Mouse (Mus musculus) ES-E14 (cell line): ENCODE measurements around the gene Fam205a1. TPM values are rescaled to one million over a fixed set of nuclear protein-coding genes. Genes with fewer than 3 reads are reported as not detected.
"Not testable (repeated sequence)": the region's sequence is repeated elsewhere in the genome, so short reads cannot be mapped to it uniquely, and the experiment has no call there.

Source experiments
- DNase-seq: peaks from one replicate; pipeline ENCODE4 v3.0.0-alpha.2; 2013; ENCODE audit warnings: low read depth, low spot score
- H3K27ac ChIP-seq: 2 replicates; pipeline ENCODE4 v1.5.1; 2012; ENCODE audit warnings: low read depth, mild to moderate bottlenecking, low read length, moderate library complexity, mixed read lengths; ENCODE audit not compliant: poor library complexity, insufficient read depth, severe bottlenecking
- H3K36me3 ChIP-seq: 2 replicates; pipeline ENCODE4 v1.6.1; 2012; ENCODE audit warnings: mild to moderate bottlenecking, low read length, moderate library complexity, mixed read lengths; ENCODE audit not compliant: control insufficient read depth, poor library complexity, insufficient read depth, severe bottlenecking
- H3K4me1 ChIP-seq, 2 experiments: fragments of 150-350 bp in 1 of 2; sonication (generic) in 1 of 2; 2 replicates each; pipeline ENCODE4 v1.6.1; 2012; ENCODE audit warnings: low read length in 2 of 2, mild to moderate bottlenecking in 1 of 2, mixed read lengths in 1 of 2; ENCODE audit not compliant: control insufficient read depth in 2 of 2, insufficient read depth in 2 of 2, poor library complexity in 1 of 2
- H3K4me3 ChIP-seq, 2 experiments: fragments of 150-350 bp in 1 of 2; sonication (generic) in 1 of 2; 2 replicates each; pipeline ENCODE4 v1.5.1; 2012; ENCODE audit warnings: low read length in 2 of 2, low read depth in 1 of 2, mild to moderate bottlenecking in 1 of 2, mixed read lengths in 1 of 2; ENCODE audit not compliant: insufficient read depth in 1 of 2, poor library complexity in 1 of 2, severe bottlenecking in 1 of 2
- H3K9ac ChIP-seq: 2 replicates; pipeline ENCODE4 v1.6.1; 2012; ENCODE audit warnings: low read depth, mild to moderate bottlenecking, low read length, mixed read lengths; ENCODE audit not compliant: poor library complexity, insufficient read depth, severe bottlenecking
- H3K9me3 ChIP-seq: fragments of 150-350 bp; sonication (generic); 2 replicates; pipeline ENCODE4 v1.6.1; 2012; ENCODE audit warnings: low read depth, mild to moderate bottlenecking, low read length; ENCODE audit not compliant: control insufficient read depth, insufficient read depth
- CHD2 ChIP-seq: IDR thresholded peaks from 2 replicates; pipeline ENCODE4 v1.6.1; 2014; ENCODE audit warnings: mild to moderate bottlenecking, low read depth, low read length, inconsistent platforms
- HCFC1 ChIP-seq: IDR thresholded peaks from 2 replicates; pipeline ENCODE4 v1.6.1; 2012; ENCODE audit warnings: low read length, inconsistent platforms, borderline replicate concordance; ENCODE audit not compliant: insufficient read depth
- MAFK ChIP-seq: IDR thresholded peaks from 2 replicates; pipeline ENCODE4 v1.6.1; 2014; ENCODE audit warnings: mild to moderate bottlenecking, low read depth, low read length, inconsistent platforms; ENCODE audit not compliant: insufficient read depth
- ZC3H11A ChIP-seq: IDR thresholded peaks from 2 replicates; pipeline ENCODE4 v1.6.1; 2012; ENCODE audit warnings: low read depth, mild to moderate bottlenecking, inconsistent platforms, low read length, borderline replicate concordance
- ZNF384 ChIP-seq: IDR thresholded peaks from 2 replicates; pipeline ENCODE4 v1.6.1; 2012; ENCODE audit warnings: low read depth, low read length, inconsistent platforms
- in situ Hi-C, 2 experiments: fragments of 600-800 bp; cut with MboI; formaldehyde crosslinking; loops; one replicate each; pipeline ENCODE4 v1.15.1; 2025; ENCODE audit warnings: low sequenced_read_pairs in 2 of 2, inconsistent platforms in 1 of 2; ENCODE audit not compliant: unreplicated experiment in 2 of 2
- total RNA-seq: library from RNA; depleted of rRNA; stranded (reverse); fragments of 300-350 nt; gene quantifications from 2 replicates; pipeline ENCODE4 v1.2.3, GENCODE M21; 2012

Fam205a1 gene
- total RNA-seq, 1 experiment, result 0.04 TPM

DNA sequence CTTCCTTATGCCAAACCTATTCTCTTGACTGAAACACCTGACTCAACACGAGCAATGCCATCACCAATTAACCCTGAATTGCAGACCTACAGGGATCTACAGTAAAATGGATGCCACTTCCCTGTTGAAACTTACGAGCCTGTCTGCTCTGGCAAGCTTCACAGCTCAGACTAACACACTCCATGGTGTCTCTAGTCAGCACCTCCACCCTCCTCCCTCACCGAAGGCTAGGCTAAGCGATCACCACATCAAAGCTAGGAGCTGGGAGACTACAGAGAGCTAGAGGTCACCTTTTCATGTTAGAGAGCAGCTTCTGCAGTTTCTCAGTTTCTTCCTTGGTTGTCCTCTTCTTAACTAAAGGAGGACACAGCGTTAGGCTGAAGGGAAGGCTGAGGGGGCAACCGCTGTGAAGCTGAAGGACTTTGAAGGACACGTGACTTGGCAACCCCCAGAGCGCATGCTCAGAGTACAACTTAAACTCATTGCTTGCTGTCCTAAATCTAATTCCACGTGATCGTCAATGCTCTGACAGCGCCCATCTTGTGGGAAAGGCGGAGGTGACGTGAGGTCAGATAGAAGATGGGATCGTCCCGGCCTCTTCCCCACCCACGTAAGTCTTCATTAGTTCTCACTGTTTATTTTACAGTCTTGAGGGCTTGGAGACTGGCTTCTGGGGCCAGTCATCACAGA lies 19.2 kb upstream of the Fam205a1 start:
- peaks cover 0 to 2% of the 10 kb centered on the region in 2 experiments; a peak in 1 of 4 replicates for H3K4me1 ChIP-seq
- DNase-seq, result no peak
- H3K36me3 ChIP-seq, result no peaks in the 10 kb centered on the region
- TF ChIP-seq HCFC1 (no peak), MAFK (no peak), ZC3H11A (no peak), CHD2 (no peak), ZNF384 (no peak)
- in situ Hi-C loops, result no loop called here
- H3K27ac ChIP-seq, result no peak overlapping the region
- no peak overlapping the region for H3K9ac ChIP-seq
- no peak overlapping the region for H3K4me3 ChIP-seq
- H3K9me3 ChIP-seq, result no peaks in the 10 kb centered on the region

DNA sequence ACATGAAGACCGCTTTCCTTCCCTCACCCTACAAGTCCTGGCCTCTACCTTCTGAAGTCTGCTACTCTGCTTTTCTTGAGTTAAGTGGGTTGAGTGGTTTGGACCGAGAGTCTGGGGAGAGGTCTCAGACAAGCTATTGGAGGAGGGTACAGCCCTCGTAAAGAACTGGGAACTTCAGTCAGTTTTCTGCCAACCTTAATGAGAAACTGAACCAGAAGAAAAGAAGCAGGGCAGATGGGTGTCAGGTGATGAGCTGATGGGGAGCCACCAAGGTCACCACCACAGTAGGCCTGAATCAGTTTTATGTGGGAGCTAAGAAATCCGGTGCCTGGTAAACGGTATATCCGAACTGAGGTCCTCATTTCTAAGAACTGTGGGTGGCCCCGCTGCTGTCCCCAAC lies 18.5 kb upstream of the Fam205a1 start:
- TF ChIP-seq MAFK (no peak), ZNF384 (no peak), ZC3H11A (no peak), HCFC1 (no peak), CHD2 (no peak)
- DNase-seq, result no peak
- no peaks in the 10 kb centered on the region for H3K9me3 ChIP-seq
- H3K27ac ChIP-seq, result no peak overlapping the region
- H3K36me3 ChIP-seq, result no peaks in the 10 kb centered on the region
- in situ Hi-C loops, result no loop called here
- H3K9ac ChIP-seq, result no peak overlapping the region
- H3K4me1 ChIP-seq, result peaks cover 0 to 2% of the 10 kb centered on the region in 2 experiments; a peak in 1 of 4 replicates
- no peak overlapping the region for H3K4me3 ChIP-seq

DNA sequence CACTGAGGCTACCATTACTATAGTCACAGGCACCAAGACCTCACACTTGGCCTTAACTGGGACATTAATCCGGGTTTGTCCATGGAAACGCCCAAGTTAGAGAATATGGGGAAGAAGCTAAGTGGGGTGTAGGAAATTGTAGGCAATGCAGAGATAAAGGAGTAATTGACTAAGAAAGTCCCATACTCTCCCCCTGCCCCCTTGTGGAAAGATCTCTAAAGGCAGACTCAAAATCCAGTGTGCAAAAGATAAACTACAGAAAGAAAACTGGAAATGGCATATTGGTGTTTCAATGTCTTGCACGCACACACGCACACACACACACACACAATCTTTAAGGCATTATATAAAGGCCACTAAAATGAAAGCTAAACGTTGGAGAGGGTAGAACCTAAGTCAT lies 17.1 kb upstream of the Fam205a1 start:
- Histone ChIP-seq H3K27ac (no peak overlapping the region), H3K9ac (no peak overlapping the region), H3K4me3 (no peak overlapping the region), H3K4me1 (peaks cover 2 to 3% of the 10 kb centered on the region in 2 experiments; a peak in 1 of 4 replicates), H3K9me3 (no peaks in the 10 kb centered on the region), H3K36me3 (no peaks in the 10 kb centered on the region)
- TF ChIP-seq ZC3H11A (no peak), MAFK (no peak)
- DNase-seq, result no peak
- in situ Hi-C loops, result no loop called here

DNA sequence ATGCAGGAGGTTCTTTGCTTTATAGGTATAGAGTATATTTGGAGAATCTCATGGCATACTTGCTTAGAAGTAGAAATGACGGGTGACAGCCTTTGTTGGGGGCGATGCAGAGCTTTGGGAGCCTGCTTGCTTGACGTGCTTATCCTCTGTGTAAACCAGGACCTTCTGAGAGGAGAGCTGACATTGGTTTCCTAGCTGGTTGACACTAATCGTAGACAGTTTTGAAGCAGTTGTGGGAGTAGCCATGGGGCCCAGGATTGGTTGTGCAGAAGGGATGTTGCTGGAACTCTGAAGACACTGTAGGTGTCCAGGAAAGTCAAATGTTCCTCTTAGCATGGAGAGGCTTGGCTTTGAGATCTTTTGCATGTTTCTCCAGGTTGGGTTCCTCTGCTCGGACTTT lies 14.5 kb upstream of the Fam205a1 start:
- Histone ChIP-seq H3K36me3 (no peaks in the 10 kb centered on the region), H3K4me1 (peaks cover 2 to 3% of the 10 kb centered on the region in 2 experiments; a peak in 1 of 4 replicates), H3K27ac (no peak overlapping the region), H3K9ac (no peak overlapping the region), H3K4me3 (no peak overlapping the region), H3K9me3 (no peaks in the 10 kb centered on the region)
- TF ChIP-seq ZC3H11A (no peak), HCFC1 (no peak), MAFK (no peak), ZNF384 (no peak), CHD2 (no peak)
- in situ Hi-C loops, result no loop called here
- no peak for DNase-seq

DNA sequence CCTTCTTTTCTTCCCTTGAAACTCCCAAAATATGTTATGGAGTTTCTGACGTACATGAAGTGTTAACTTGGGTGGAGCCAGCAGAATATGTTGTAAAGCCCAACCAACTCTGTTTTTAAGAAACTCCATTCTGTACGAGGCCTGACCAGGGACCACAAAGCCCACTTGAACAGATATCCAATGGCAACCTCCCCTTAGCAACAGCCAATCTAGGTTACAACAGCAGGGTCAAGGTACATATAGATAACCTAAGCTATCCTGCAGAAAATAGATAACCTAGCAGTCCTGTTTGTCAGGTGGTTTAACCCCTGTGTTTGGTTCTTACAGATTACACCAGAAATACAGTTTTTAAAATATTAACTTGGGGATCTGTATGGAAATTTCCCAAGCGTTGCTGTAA lies 13.7 kb upstream of the Fam205a1 start:
- H3K9me3 ChIP-seq, result no peaks in the 10 kb centered on the region
- no peak overlapping the region for H3K4me3 ChIP-seq
- peaks cover 0 to 3% of the 10 kb centered on the region in 2 experiments; a peak in 1 of 4 replicates for H3K4me1 ChIP-seq
- DNase-seq, result no peak
- no peak overlapping the region for H3K9ac ChIP-seq
- no peak for TF ChIP-seq CHD2
- H3K27ac ChIP-seq, result no peak overlapping the region
- no peaks in the 10 kb centered on the region for H3K36me3 ChIP-seq
- in situ Hi-C loops, result no loop called here

DNA sequence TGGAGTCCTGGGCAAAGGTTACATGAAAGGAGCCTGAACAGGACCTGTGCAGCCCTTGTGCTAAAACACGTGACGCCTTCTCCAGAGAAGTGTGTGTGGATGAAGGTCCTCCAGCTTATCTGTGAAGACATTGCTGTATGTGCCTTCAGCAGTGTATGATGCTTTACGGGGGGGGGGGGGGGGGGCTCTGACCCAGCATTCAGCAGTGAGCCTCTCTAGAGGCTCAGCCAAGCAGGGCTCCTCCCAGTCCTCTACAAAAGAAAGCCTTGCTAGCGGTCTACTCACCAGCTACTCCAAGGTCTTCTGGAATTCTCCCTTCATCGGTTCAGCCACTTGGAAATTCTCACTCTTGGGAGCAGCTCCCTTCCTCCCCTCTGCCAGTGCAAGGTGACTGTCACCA lies 9.8 kb upstream of the Fam205a1 start:
- H3K9me3 ChIP-seq, H3K4me3 ChIP-seq, in situ Hi-C loops, H3K27ac ChIP-seq, H3K9ac ChIP-seq, H3K4me1 ChIP-seq, DNase-seq, H3K36me3 ChIP-seq: not testable (repeated sequence)

DNA sequence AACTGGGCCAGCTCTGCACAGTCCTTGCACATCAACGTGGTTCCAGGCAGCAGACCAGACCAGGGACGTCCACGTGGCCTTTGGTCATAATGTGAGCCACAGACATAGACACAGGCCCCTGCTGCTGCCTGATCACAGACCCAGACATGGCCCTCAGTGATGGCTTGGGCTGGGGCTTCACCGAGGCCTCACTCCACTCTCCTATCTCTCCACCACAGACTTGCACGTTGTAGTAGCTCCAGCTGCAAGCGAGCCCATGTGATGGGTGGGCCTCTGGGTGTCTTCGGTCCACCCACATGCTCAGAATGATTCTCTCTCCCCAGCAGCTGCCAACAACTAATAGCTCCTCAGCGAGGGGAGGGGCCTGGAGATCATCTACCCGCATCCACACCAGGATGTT lies 6.8 kb upstream of the Fam205a1 start:
- H3K9me3 ChIP-seq, H3K36me3 ChIP-seq, H3K27ac ChIP-seq, in situ Hi-C loops, H3K4me3 ChIP-seq, DNase-seq, H3K4me1 ChIP-seq, H3K9ac ChIP-seq: not testable (repeated sequence)
